Mouse (Mus musculus) C2C12 (cell line): Measurements from ENCODE around the gene Ifitm10.

Experiments used
- CTCF ChIP-seq: IDR thresholded peaks from one replicate; pipeline ENCODE4 v1.5.1; 2011; ENCODE audit not compliant: control insufficient read depth, insufficient read depth, insufficient read length
- MAX ChIP-seq: IDR thresholded peaks from one replicate; pipeline ENCODE4 v1.6.1; 2011; ENCODE audit warnings: mild to moderate bottlenecking, control low read depth
- MYOG ChIP-seq: IDR thresholded peaks from one replicate; pipeline ENCODE4 v1.6.1; 2011; ENCODE audit not compliant: control insufficient read depth, insufficient read length; ENCODE audit errors: extremely low read depth

DNA sequence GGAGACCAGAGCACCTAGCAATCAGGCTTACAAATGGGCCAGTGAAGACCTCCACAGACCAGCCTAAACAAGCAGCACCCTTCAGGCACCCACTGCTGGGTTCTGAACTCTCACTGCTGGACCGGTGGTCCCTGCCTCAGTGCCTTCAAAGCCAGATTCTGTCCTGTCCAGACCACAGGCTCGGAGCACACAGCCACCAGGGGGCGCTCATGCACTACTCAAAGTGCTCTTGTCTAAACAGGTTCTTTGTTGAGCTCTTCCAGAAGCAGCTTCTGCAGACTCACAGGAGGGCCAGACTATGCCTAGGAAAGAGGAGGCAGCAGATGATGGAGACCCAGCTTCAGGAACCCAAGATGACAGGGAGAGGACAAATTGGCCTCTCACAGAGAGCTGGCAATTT is 39.3 kb downstream of the Ifitm10 start:
- TF ChIP-seq CTCF = peak; percentile 79
- TF ChIP-seq MAX = no peak
- TF ChIP-seq MYOG = no peak
